ENCODE assay signal across 10 mouse cellular contexts in genomic region chr4:140703636-140704035, GRCm38 (mm10). TPM values are rescaled to one million over a fixed set of nuclear protein-coding genes. Genes with fewer than 3 reads are reported as not detected.
DNase-seq lines count a peak whose midpoint lies in the region; ATAC-seq and TF ChIP-seq lines count a peak whose summit lies in the region.
"Had no signal": no experiment of that assay in that cellular context is flagged by ENCODE, and none has a peak within 500 bp of the region (broad histone marks: within the 10 kb centered on the region; RNA-seq: fewer than 3 reads in every experiment).

No protein-coding gene starts in this region.

- H3K27ac ChIP-seq in kidney, embryonic 14.5 days (ENCODE audit: low read depth, low read length), result peak overlapping the region; percentile 99; the same call in 1 of the 2 replicates
- peak overlapping the region; percentile 47; the same call in 1 of the 2 replicates for H3K27ac ChIP-seq in hindbrain, embryonic 14.5 days
- peak overlapping the region; percentile 94 for H3K27ac ChIP-seq in midbrain, embryonic 15.5 days

- TF ChIP-seq CTCF in brain, embryonic 14.5 days (IDR thresholded peaks at IDR 0.05; ENCODE audit: borderline replicate concordance, extremely low read depth, insufficient read depth, insufficient read length), result no peak

- no peaks in the 10 kb centered on the region for H3K9me3 ChIP-seq in kidney, embryonic 14.5 days (ENCODE audit: control insufficient read depth, low read length)
- H3K9me3 ChIP-seq in hindbrain, embryonic 14.5 days (ENCODE audit: control insufficient read depth, low read length), result no peaks in the 10 kb centered on the region
- no peaks in the 10 kb centered on the region for H3K9me3 ChIP-seq in midbrain, embryonic 15.5 days

- TF ChIP-seq POLR2A in brain, embryonic 14.5 days (IDR thresholded peaks at IDR 0.05; ENCODE audit: borderline replicate concordance, extremely low read depth, insufficient read depth, insufficient read length, poor library complexity, severe bottlenecking), result no peak

- H3K36me3 ChIP-seq in kidney, embryonic 14.5 days (ENCODE audit: control insufficient read depth, insufficient read depth, low read length), result peaks cover 42% of the 10 kb centered on the region
- H3K36me3 ChIP-seq in hindbrain, embryonic 14.5 days (replicated peaks; ENCODE audit: control insufficient read depth, insufficient read depth), result peaks cover 23% of the 10 kb centered on the region
- H3K36me3 ChIP-seq in midbrain, embryonic 15.5 days (replicated peaks), result peaks cover 1% of the 10 kb centered on the region; the same call in 1 of the 2 replicates

- no peak for DNase-seq in kidney, adult 8-10 months
- DNase-seq in brain, embryonic 14.5 days (ENCODE audit: low read depth), result peak; percentile 75
- no peak for DNase-seq in hindbrain, embryonic 14.5 days (ENCODE audit: low spot score)
- no peak for DNase-seq in frontal cortex, adult 2 months (ENCODE audit: extremely low spot score in 1 of 2, low spot score in 1 of 2)
- DNase-seq in left cerebral cortex, postnatal 10 days (ENCODE audit: extremely low spot score in 1 of 2, low spot score in 2 of 2), result no peak
- no peak for DNase-seq in frontal cortex, postnatal 14 days (ENCODE audit: low spot score in 2 of 2)
- DNase-seq: thymus, postnatal 36 days had no signal

- H3K4me3 ChIP-seq in kidney, embryonic 14.5 days (ENCODE audit: low read length), result peak overlapping the region; percentile 95
- peak overlapping the region; percentile 91 for H3K4me3 ChIP-seq in hindbrain, embryonic 14.5 days (replicated peaks; ENCODE audit: low read length)
- H3K4me3 ChIP-seq in midbrain, embryonic 15.5 days, result peak overlapping the region; percentile 95

- peaks cover 2% of the 10 kb centered on the region; the same call in 1 of the 2 replicates for H3K27me3 ChIP-seq in kidney, embryonic 14.5 days (ENCODE audit: control insufficient read depth, insufficient read depth, low read length)
- peaks cover 21% of the 10 kb centered on the region for H3K27me3 ChIP-seq in hindbrain, embryonic 14.5 days (ENCODE audit: control insufficient read depth, insufficient read depth, low read length)
- peaks cover 16% of the 10 kb centered on the region for H3K27me3 ChIP-seq in midbrain, embryonic 15.5 days (replicated peaks)

- peak overlapping the region; percentile 84 for H3K4me2 ChIP-seq in kidney, embryonic 14.5 days (replicated peaks; ENCODE audit: low read depth, low read length)
- H3K4me2 ChIP-seq in hindbrain, embryonic 14.5 days (replicated peaks), result peak overlapping the region; percentile 93
- peak overlapping the region; percentile 87 for H3K4me2 ChIP-seq in midbrain, embryonic 15.5 days

- peaks cover 33% of the 10 kb centered on the region for H3K4me1 ChIP-seq in kidney, embryonic 14.5 days (ENCODE audit: control insufficient read depth, insufficient read depth, low read length)
- H3K4me1 ChIP-seq in hindbrain, embryonic 14.5 days (replicated peaks; ENCODE audit: control insufficient read depth, insufficient read depth, low read length), result peaks cover 38% of the 10 kb centered on the region
- peaks cover 51% of the 10 kb centered on the region for H3K4me1 ChIP-seq in midbrain, embryonic 15.5 days

- peak overlapping the region; percentile 98 for H3K9ac ChIP-seq in kidney, embryonic 14.5 days (ENCODE audit: low read depth, low read length)
- peak overlapping the region; percentile 92 for H3K9ac ChIP-seq in hindbrain, embryonic 14.5 days
- peak overlapping the region; percentile 88; the same call in 1 of the 2 replicates for H3K9ac ChIP-seq in midbrain, embryonic 15.5 days

- 8% methylated on average over 8 of the region's 8 CpGs for WGBS in kidney, embryonic 14.5 days
- 6% methylated on average over 8 of the region's 8 CpGs for WGBS in hindbrain, embryonic 14.5 days
- WGBS in midbrain, embryonic 15.5 days, result 7% methylated on average over 8 of the region's 8 CpGs

- intact Hi-C loops in left cerebral cortex, postnatal 10 days (cut with DNase I), result no loop called here

- ATAC-seq in kidney, embryonic 14.5 days (ENCODE audit: low FRiP score, low TSS enrichment), result no peak
- no peak for ATAC-seq in hindbrain, embryonic 14.5 days (ENCODE audit: low FRiP score)
- no peak for ATAC-seq in midbrain, embryonic 15.5 days (replicated peaks)

RNA-seq across cellular contexts. Expression of gene Rcc2, which starts 3.3 kb away (rescaled TPM):
- polyA plus RNA-seq in kidney, embryonic 14.5 days (2014; fragmentation: Nextera tagmentation; extraction: Ambion mirVana), result 35.3 and 45.2 TPM in 2 replicates
- 104 and 106 TPM in 2 replicates for polyA plus RNA-seq in brain, embryonic 14.5 days (2012; rRNA removed)
- 13.3 and 13.8 TPM in 2 replicates for polyA plus RNA-seq in hindbrain, embryonic 14.5 days (2014; fragmentation: Nextera tagmentation; extraction: Ambion mirVana)
- polyA plus RNA-seq in midbrain, embryonic 15.5 days (2015; fragmentation: Nextera tagmentation; extraction: Ambion mirVana), result 28.1 and 34.9 TPM in 2 replicates
- polyA plus RNA-seq in frontal cortex, adult 2 months (2012; rRNA removed), result 46.3 and 49.8 TPM in 2 replicates
- total RNA-seq in left cerebral cortex, postnatal 10 days (2021), result 10 to 100 TPM; 51.8 to 51.9 TPM

RNA-seq across cellular contexts. Expression of gene Arhgef10l, which starts 37.8 kb away (rescaled TPM):
- polyA plus RNA-seq in kidney, embryonic 14.5 days (2014; fragmentation: Nextera tagmentation; extraction: Ambion mirVana), result 11.8 and 18.2 TPM in 2 replicates
- polyA plus RNA-seq in brain, embryonic 14.5 days (2012; rRNA removed), result 43.4 and 45.9 TPM in 2 replicates
- 19.6 and 21.9 TPM in 2 replicates for polyA plus RNA-seq in hindbrain, embryonic 14.5 days (2014; fragmentation: Nextera tagmentation; extraction: Ambion mirVana)
- polyA plus RNA-seq in midbrain, embryonic 15.5 days (2015; fragmentation: Nextera tagmentation; extraction: Ambion mirVana), result 30.7 and 31.5 TPM in 2 replicates
- polyA plus RNA-seq in frontal cortex, adult 2 months (2012; rRNA removed), result 28.9 and 29.2 TPM in 2 replicates
- total RNA-seq in left cerebral cortex, postnatal 10 days (2021), result 10 to 100 TPM; 47.9 to 51.6 TPM

RNA-seq across cellular contexts. Expression of gene Padi6, which starts 38.8 kb away (rescaled TPM):
- not detected in 2 replicates for polyA plus RNA-seq in kidney, embryonic 14.5 days (2014; fragmentation: Nextera tagmentation; extraction: Ambion mirVana)
- 0.04 TPM in 1 of 2 replicates, not detected in the other for polyA plus RNA-seq in brain, embryonic 14.5 days (2012; rRNA removed)
- polyA plus RNA-seq in hindbrain, embryonic 14.5 days (2014; fragmentation: Nextera tagmentation; extraction: Ambion mirVana), result not detected in 2 replicates
- polyA plus RNA-seq in midbrain, embryonic 15.5 days (2015; fragmentation: Nextera tagmentation; extraction: Ambion mirVana), result 0.12 TPM in 1 of 2 replicates, not detected in the other
- polyA plus RNA-seq in frontal cortex, adult 2 months (2012; rRNA removed), result 0.97 and 1.2 TPM in 2 replicates
- total RNA-seq in left cerebral cortex, postnatal 10 days (2021), result under 1 TPM; 0.49 to 0.87 TPM
- total RNA-seq: hematopoietic stem cell, adult 5-6 weeks had no signal

Comparison
In these comparisons a context has a peak if more than half of its experiments do, and no peak if none do; other contexts are left out.
1. H3K27ac ChIP-seq: peak in every context shown above with its lines; median percentile 99 in kidney, embryonic 14.5 days; 94 in midbrain, embryonic 15.5 days; 47 in hindbrain, embryonic 14.5 days.